Mouse (Mus musculus) G1E (cell line): ENCODE measurements at regions not wholly inside any gene's neighbourhood (a gene's known extent, or its start where the extent isn't known, plus 50 kb on each side); places are given as distances from the start of the nearest gene placed in this dataset.

Experiments
- ATAC-seq: 2 replicates; pipeline ENCODE4 v1.8.0; 2016; ENCODE audit warnings: mild to moderate bottlenecking; ENCODE audit not compliant: insufficient number of reproducible peaks, poor library complexity, low FRiP score, severe bottlenecking; ENCODE audit errors: extremely low read depth
- DNase-seq: peaks from one replicate; pipeline ENCODE4 v3.0.0; 2012; ENCODE audit warnings: low spot score
- H3K27me3 ChIP-seq: 2 replicates; pipeline ENCODE4 v1.6.1; 2012; ENCODE audit warnings: mild to moderate bottlenecking, low read length, inconsistent platforms; ENCODE audit not compliant: insufficient read depth
- H3K36me3 ChIP-seq: replicated peaks from 2 replicates; pipeline ENCODE3; 2012; ENCODE audit warnings: mild to moderate bottlenecking, inconsistent platforms
- H3K4me1 ChIP-seq: 2 replicates; pipeline ENCODE4 v1.6.1; 2012; ENCODE audit warnings: low read depth, low read length, inconsistent platforms, mixed read lengths; ENCODE audit not compliant: insufficient read depth
- H3K4me3 ChIP-seq: 2 replicates; pipeline ENCODE4 v1.5.1; 2012; ENCODE audit warnings: low read depth, mild to moderate bottlenecking, inconsistent platforms, low read length, moderate library complexity, mixed read lengths
- H3K9me3 ChIP-seq: replicated peaks from 2 replicates; pipeline ENCODE4 v1.6.1; 2012; ENCODE audit warnings: inconsistent platforms
- CTCF ChIP-seq: IDR thresholded peaks from 2 replicates; pipeline ENCODE4 v1.5.1; 2012; ENCODE audit warnings: low read depth, low read length, inconsistent platforms, mixed read lengths
- GATA1 ChIP-seq: IDR thresholded peaks from 2 replicates; pipeline ENCODE4 v1.6.1; 2012; ENCODE audit warnings: borderline replicate concordance, low read length, inconsistent platforms, mixed read lengths
- GATA2 ChIP-seq: IDR thresholded peaks from 2 replicates; pipeline ENCODE4 v1.6.1; 2012; ENCODE audit warnings: low read depth, low read length, inconsistent platforms, borderline replicate concordance
- POLR2AphosphoS5 ChIP-seq: IDR thresholded peaks from 2 replicates; pipeline ENCODE4 v1.6.1; 2012; ENCODE audit warnings: low read depth, low read length, inconsistent platforms; ENCODE audit not compliant: insufficient replicate concordance
- TAL1 ChIP-seq: conservative IDR thresholded peaks from 2 replicates; pipeline ENCODE4 v1.6.1; 2012; ENCODE audit warnings: low read depth, low read length, inconsistent platforms, mixed read lengths

GRCm38 (mm10) chr14:107901823-107902222, 1012.1 kb downstream of the Slitrk1 start:
- no peaks in the 10 kb centered on the region for H3K4me1 ChIP-seq
- no peaks in the 10 kb centered on the region for H3K36me3 ChIP-seq
- H3K4me3 ChIP-seq = no peak overlapping the region
- H3K27me3 ChIP-seq = no peaks in the 10 kb centered on the region
- DNase-seq = no peak
- peaks cover 9% of the 10 kb centered on the region for H3K9me3 ChIP-seq
- ATAC-seq = no peak
- TF ChIP-seq POLR2AphosphoS5 = no peak
- no peak for TF ChIP-seq TAL1
- no peak for TF ChIP-seq GATA2
- no peak for TF ChIP-seq CTCF
- no peak for TF ChIP-seq GATA1

- Histone ChIP-seq H3K36me3 (no peaks in the 10 kb centered on the region), H3K27me3 (no peaks in the 10 kb centered on the region), H3K9me3 (no peaks in the 10 kb centered on the region), H3K4me3 (no peak overlapping the region), H3K4me1 (no peaks in the 10 kb centered on the region)
- TF ChIP-seq CTCF (no peak), GATA1 (no peak), POLR2AphosphoS5 (no peak), TAL1 (no peak), GATA2 (no peak)
- DNase-seq (no peak), ATAC-seq (no peak)
Observed at GRCm38 (mm10) chr14:107860895-107861294, 1053.1 kb downstream of the Slitrk1 start.

- TF ChIP-seq GATA2 (no peak), POLR2AphosphoS5 (no peak), TAL1 (no peak), GATA1 (no peak), CTCF (no peak)
- ATAC-seq (no peak), DNase-seq (no peak)
- Histone ChIP-seq H3K4me3 (no peak overlapping the region), H3K9me3 (peaks cover 4% of the 10 kb centered on the region), H3K4me1 (no peaks in the 10 kb centered on the region), H3K27me3 (no peaks in the 10 kb centered on the region), H3K36me3 (no peaks in the 10 kb centered on the region)
Observed at GRCm38 (mm10) chr14:107849688-107850087, 1064.3 kb downstream of the Slitrk1 start.

- Histone ChIP-seq H3K36me3 (no peaks in the 10 kb centered on the region), H3K9me3 (peaks cover 5% of the 10 kb centered on the region), H3K27me3 (no peaks in the 10 kb centered on the region), H3K4me3 (no peak overlapping the region), H3K4me1 (no peaks in the 10 kb centered on the region)
- TF ChIP-seq TAL1 (no peak), POLR2AphosphoS5 (no peak), GATA2 (no peak), GATA1 (no peak), CTCF (no peak)
- DNase-seq (no peak), ATAC-seq (no peak)
Observed at GRCm38 (mm10) chr14:107845289-107846215, 1068.4 kb downstream of the Slitrk1 start.

DNA sequence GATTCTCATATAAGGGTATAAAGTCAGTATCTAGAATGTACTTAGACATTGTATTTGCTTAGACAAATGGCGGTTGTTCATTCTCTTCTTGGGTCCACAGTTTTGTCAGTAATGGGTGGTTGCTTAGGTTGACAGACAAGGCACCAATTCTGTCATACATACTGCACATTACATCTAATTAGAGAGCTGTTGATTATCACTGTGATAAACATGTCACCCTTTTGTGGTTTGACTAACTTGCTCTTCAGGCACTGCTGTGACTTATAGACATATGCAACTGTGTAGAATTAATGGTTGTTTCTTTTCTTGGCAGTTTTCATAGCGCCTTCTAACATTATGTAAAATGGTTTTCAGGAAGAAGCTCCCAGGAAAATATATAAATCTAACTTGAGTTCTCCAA, 1069.4 kb downstream of the Slitrk1 start:
- Histone ChIP-seq H3K4me3 (no peak overlapping the region), H3K9me3 (peaks cover 3% of the 10 kb centered on the region), H3K27me3 (no peaks in the 10 kb centered on the region), H3K4me1 (no peaks in the 10 kb centered on the region), H3K36me3 (no peaks in the 10 kb centered on the region)
- TF ChIP-seq POLR2AphosphoS5 = no peak
- TF ChIP-seq TAL1 = no peak
- TF ChIP-seq GATA2 = no peak
- TF ChIP-seq CTCF = no peak
- ATAC-seq = no peak
- DNase-seq = no peak

DNA sequence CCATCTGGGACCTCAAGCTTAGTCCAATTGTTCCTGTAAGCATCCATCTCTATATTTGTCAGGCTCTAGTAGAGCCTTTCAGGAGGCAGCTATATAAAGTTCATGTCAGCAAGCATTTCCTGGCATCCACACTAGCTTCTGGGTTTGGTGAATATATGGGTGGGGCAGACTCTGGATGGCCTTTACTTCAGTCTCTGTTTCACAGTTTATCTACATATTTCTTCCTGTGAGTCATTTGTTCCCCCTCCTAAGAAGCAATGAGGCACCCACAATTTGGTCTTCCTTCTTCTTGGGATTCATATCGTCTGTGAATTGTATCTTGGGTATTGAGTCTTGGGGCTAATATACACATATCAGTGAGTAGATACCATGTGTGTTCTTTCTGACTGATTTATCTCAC, 1081.0 kb downstream of the Slitrk1 start:
- TF ChIP-seq POLR2AphosphoS5 (no peak), TAL1 (no peak), CTCF (no peak), GATA1 (no peak), GATA2 (no peak)
- no peaks in the 10 kb centered on the region for H3K27me3 ChIP-seq

More for the DNA sequence above, 1081.0 kb downstream of the Slitrk1 start:
- H3K9me3 ChIP-seq = peaks cover 6% of the 10 kb centered on the region
- H3K4me3 ChIP-seq = no peak overlapping the region
- ATAC-seq = no peak
- no peak for DNase-seq
- no peaks in the 10 kb centered on the region for H3K4me1 ChIP-seq
- H3K36me3 ChIP-seq = no peaks in the 10 kb centered on the region
